In the genomic region with DNA sequence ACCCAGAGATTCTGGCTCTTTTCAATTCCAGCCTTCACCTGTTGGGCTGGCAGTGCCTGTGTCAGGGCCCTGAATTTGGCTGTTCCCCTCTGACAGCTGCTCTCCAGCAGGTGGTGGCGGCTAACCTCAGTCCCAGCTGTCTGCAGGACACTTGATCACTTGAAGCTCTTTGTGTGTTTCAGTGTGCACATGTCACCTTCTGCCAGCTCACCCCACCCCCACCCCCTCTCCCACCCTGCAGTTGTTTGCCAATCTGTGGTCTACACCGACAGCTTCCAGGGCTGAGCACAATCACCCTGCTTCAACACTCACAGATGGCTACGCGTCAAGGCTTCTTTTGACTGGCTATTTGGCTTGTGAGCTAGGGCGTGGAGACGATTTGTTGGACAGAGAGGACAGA, we compare ENCODE assay signal across 9 mouse cellular contexts.
DNase-seq lines count a peak whose midpoint lies in the region; ATAC-seq and TF ChIP-seq lines count a peak whose summit lies in the region.
"Had no signal": no experiment of that assay in that cellular context is flagged by ENCODE, and none has a peak within 500 bp of the region (broad histone marks: within the 10 kb centered on the region; RNA-seq: fewer than 3 reads in every experiment).

No protein-coding gene starts in this region.

- peak; percentile 80 for ATAC-seq in limb, embryonic 14.5 days (ENCODE audit: low FRiP score, low read depth)

- no peaks in the 10 kb centered on the region for H3K9me3 ChIP-seq in forebrain, embryonic 10.5 days
- H3K9me3 ChIP-seq in limb, embryonic 14.5 days (ENCODE audit: control insufficient read depth, low read length) = no peaks in the 10 kb centered on the region

- H3K4me3 ChIP-seq in forebrain, embryonic 10.5 days = no peak overlapping the region
- no peak overlapping the region for H3K4me3 ChIP-seq in limb, embryonic 14.5 days (replicated peaks; ENCODE audit: low read length)

- WGBS in forebrain, embryonic 10.5 days = 34% methylated on average over 6 of the region's 6 CpGs
- 76% methylated on average over 5 of the region's 6 CpGs for WGBS in limb, embryonic 14.5 days

- no peak overlapping the region for H3K4me2 ChIP-seq in limb, embryonic 14.5 days (replicated peaks; ENCODE audit: low read depth, low read length, severe bottlenecking)

- peaks cover 97% of the 10 kb centered on the region for H3K27me3 ChIP-seq in forebrain, embryonic 10.5 days (ENCODE audit: poor library complexity, severe bottlenecking)
- H3K27me3 ChIP-seq in limb, embryonic 14.5 days (ENCODE audit: control insufficient read depth, insufficient read depth, low read length) = no peaks in the 10 kb centered on the region

- peaks cover 39% of the 10 kb centered on the region for H3K4me1 ChIP-seq in forebrain, embryonic 10.5 days
- no peaks in the 10 kb centered on the region for H3K4me1 ChIP-seq in limb, embryonic 14.5 days (ENCODE audit: control insufficient read depth, insufficient read depth, low read length)

- peak overlapping the region; percentile 66 for H3K27ac ChIP-seq in forebrain, embryonic 10.5 days
- no peak overlapping the region for H3K27ac ChIP-seq in limb, embryonic 14.5 days (replicated peaks; ENCODE audit: low read depth, low read length)
- H3K27ac ChIP-seq: kidney, postnatal 0 days had no signal

- no peaks in the 10 kb centered on the region for H3K36me3 ChIP-seq in forebrain, embryonic 10.5 days (replicated peaks)
- no peaks in the 10 kb centered on the region for H3K36me3 ChIP-seq in limb, embryonic 14.5 days (ENCODE audit: control insufficient read depth, insufficient read depth, low read length)

- H3K9ac ChIP-seq in limb, embryonic 14.5 days (ENCODE audit: low read depth, low read length, severe bottlenecking) = no peak overlapping the region

- peak; percentile 32 to 38 for DNase-seq in right cerebral cortex, postnatal 10 days (ENCODE audit: low spot score in 2 of 2)
- no peak for DNase-seq in right cerebral cortex, adult 18-20 months
- DNase-seq in forebrain, embryonic 10.5 days (ENCODE audit: extremely low spot score, low spot score) = peak; percentile 24
- DNase-seq in limb, embryonic 14.5 days (ENCODE audit: low spot score) = peak; percentile 26
- DNase-seq in thymus, adult 18-20 months = peak; percentile 40 to 50
- no peak for DNase-seq in spleen, postnatal 14 days (ENCODE audit: low spot score in 2 of 2)
- no peak for DNase-seq in right cerebral cortex, adult 2 months (ENCODE audit: low spot score in 2 of 2)
- DNase-seq in kidney, postnatal 25 days = no peak

- no peak for TF ChIP-seq POLR2A in limb, embryonic 14.5 days (IDR thresholded peaks at IDR 0.05; ENCODE audit: borderline replicate concordance, extremely low read depth, insufficient read depth, insufficient read length)

Comparison
In these comparisons a context has a peak if more than half of its experiments do, and no peak if none do; other contexts are left out.
1. DNase-seq: peak in right cerebral cortex, postnatal 10 days (2 of 2), forebrain, embryonic 10.5 days (single experiment), limb, embryonic 14.5 days (single experiment) and thymus, adult 18-20 months (2 of 2); none in right cerebral cortex, adult 18-20 months (single experiment), spleen, postnatal 14 days (0 of 2), right cerebral cortex, adult 2 months (0 of 2) and kidney, postnatal 25 days (0 of 2).